Mouse (Mus musculus) ES-E14 (cell line): Measurements from ENCODE around the gene Hs6st3.

Source experiments
- HCFC1 ChIP-seq: IDR thresholded peaks from 2 replicates; pipeline ENCODE4 v1.6.1; 2012; ENCODE audit warnings: low read length, inconsistent platforms, borderline replicate concordance; ENCODE audit not compliant: insufficient read depth
- MAFK ChIP-seq: IDR thresholded peaks from 2 replicates; pipeline ENCODE4 v1.6.1; 2014; ENCODE audit warnings: mild to moderate bottlenecking, low read depth, low read length, inconsistent platforms; ENCODE audit not compliant: insufficient read depth

GRCm38 (mm10) chr14:119813898-119814297 lies 675.8 kb downstream of the Hs6st3 start:
- TF ChIP-seq MAFK (no peak), HCFC1 (no peak)
